Mouse (Mus musculus) olfactory bulb, adult 2 months (tissue): ENCODE data around the gene Setd7. TPM values are rescaled to one million over a fixed set of nuclear protein-coding genes. Genes with fewer than 3 reads are reported as not detected.

ENCODE experiments used
- H3K27ac ChIP-seq: fragments of 200-500 bp; 2 replicates; pipeline ENCODE4 v1.5.1; 2012; ENCODE audit warnings: low read depth, low read length; ENCODE audit not compliant: insufficient read depth
- H3K4me1 ChIP-seq: fragments of 200-500 bp; 2 replicates; pipeline ENCODE4 v1.6.1; 2012; ENCODE audit warnings: low read length; ENCODE audit not compliant: control insufficient read depth, insufficient read depth
- H3K4me3 ChIP-seq: fragments of 200-500 bp; 2 replicates; pipeline ENCODE4 v1.5.1; 2012; ENCODE audit warnings: mild to moderate bottlenecking, low read depth, low read length, moderate library complexity; ENCODE audit not compliant: insufficient read depth
- CTCF ChIP-seq: fragments of 200-500 bp; IDR thresholded peaks from 2 replicates; pipeline ENCODE4 v1.5.1; 2012; ENCODE audit warnings: low read depth, mild to moderate bottlenecking, low read length, moderate library complexity; ENCODE audit not compliant: insufficient read depth
- POLR2A ChIP-seq: fragments of 200-500 bp; IDR thresholded peaks from 2 replicates; pipeline ENCODE4 v1.6.1; 2012; ENCODE audit warnings: mild to moderate bottlenecking, low read depth, low read length, moderate library complexity; ENCODE audit not compliant: insufficient read depth
- whole genome bisulfite sequencing: fragments of 180-500 bp; shearing (Covaris S2); methylation state at CpG from one replicate; pipeline ENCODE4 v1.1.7; 2018; 5-methylcytosine and 5-hydroxymethylcytosine counted together
- polyA plus RNA-seq: library from polyadenylated mRNA; stranded (reverse); fragments of >200 nt; gene quantifications from 2 replicates; pipeline ENCODE4 v1.2.4, GENCODE M21; 2012; ENCODE audit warnings: low replicate concordance; ENCODE audit not compliant: missing spikeins, insufficient read depth, insufficient read length

Gene Setd7
- polyA plus RNA-seq, 1 experiment = not detected

GRCm38 (mm10) chr3:51505465-51505864 is 55.2 kb downstream of the Setd7 start:
- 55% methylated on average over 19 of the region's 19 CpGs for WGBS
- Histone ChIP-seq H3K4me3 (no peak overlapping the region), H3K27ac (peak overlapping the region; percentile 50; the same call in 1 of the 2 replicates), H3K4me1 (peaks cover 5% of the 10 kb centered on the region)
- TF ChIP-seq CTCF (no peak), POLR2A (no peak)

- peaks cover 5% of the 10 kb centered on the region for H3K4me1 ChIP-seq
- TF ChIP-seq CTCF (no peak), POLR2A (no peak)
- no peak overlapping the region for H3K4me3 ChIP-seq
- H3K27ac ChIP-seq = no peak overlapping the region
- WGBS = 58% methylated on average over 11 of the region's 11 CpGs
These were observed 56.2 kb downstream of the Setd7 start for GRCm38 (mm10) chr3:51504385-51504952.

- Histone ChIP-seq H3K27ac (no peak overlapping the region), H3K4me3 (no peak overlapping the region), H3K4me1 (no peaks in the 10 kb centered on the region; the same call in 1 of the 2 replicates)
- WGBS = 96% methylated on average over 4 of the region's 4 CpGs
- TF ChIP-seq POLR2A (no peak), CTCF (no peak)
These were observed 60.8 kb downstream of the Setd7 start for GRCm38 (mm10) chr3:51499876-51500275.

- WGBS = 75% methylated on average over 5 of the region's 5 CpGs
- no peaks in the 10 kb centered on the region for H3K4me1 ChIP-seq
- TF ChIP-seq POLR2A (no peak), CTCF (no peak)
- H3K4me3 ChIP-seq = no peak overlapping the region
- no peak overlapping the region for H3K27ac ChIP-seq
These were observed 62.0 kb downstream of the Setd7 start for GRCm38 (mm10) chr3:51498659-51499058.

GRCm38 (mm10) chr3:51497978-51498377 is 62.7 kb downstream of the Setd7 start:
- WGBS = 100% methylated on average over 1 of the region's 1 CpGs
- Histone ChIP-seq H3K4me1 (peaks cover 3% of the 10 kb centered on the region; the same call in 1 of the 2 replicates), H3K4me3 (no peak overlapping the region), H3K27ac (no peak overlapping the region)
- TF ChIP-seq CTCF (no peak), POLR2A (no peak)

- no peak for TF ChIP-seq POLR2A
- no peak for TF ChIP-seq CTCF
- Histone ChIP-seq H3K27ac (no peak overlapping the region), H3K4me3 (no peak overlapping the region), H3K4me1 (peaks cover 5% of the 10 kb centered on the region; the same call in 1 of the 2 replicates)
- WGBS = 94% methylated on average over 9 of the region's 9 CpGs
These were observed 65.0 kb downstream of the Setd7 start for GRCm38 (mm10) chr3:51495646-51496045.

GRCm38 (mm10) chr3:51494466-51494865 is 66.2 kb downstream of the Setd7 start:
- WGBS = 67% methylated on average over 2 of the region's 2 CpGs
- no peak for TF ChIP-seq POLR2A
- TF ChIP-seq CTCF = no peak

GRCm38 (mm10) chr3:51493272-51493838 is 67.3 kb downstream of the Setd7 start:
- 80% methylated on average over 13 of the region's 13 CpGs for WGBS
- Histone ChIP-seq H3K4me1 (peaks cover 5% of the 10 kb centered on the region; the same call in 1 of the 2 replicates), H3K27ac (no peak overlapping the region), H3K4me3 (no peak overlapping the region)
- TF ChIP-seq CTCF (no peak), POLR2A (no peak)

More at GRCm38 (mm10) chr3:51494466-51494865, 66.2 kb downstream of the Setd7 start:
- peaks cover 5% of the 10 kb centered on the region; the same call in 1 of the 2 replicates for H3K4me1 ChIP-seq
- H3K4me3 ChIP-seq = no peak overlapping the region
- no peak overlapping the region for H3K27ac ChIP-seq

GRCm38 (mm10) chr3:51490088-51490753 is 70.5 kb downstream of the Setd7 start:
- peaks cover 10% of the 10 kb centered on the region; the same call in 1 of the 2 replicates for H3K4me1 ChIP-seq
- TF ChIP-seq POLR2A = no peak
- no peak for TF ChIP-seq CTCF
- H3K27ac ChIP-seq = peak overlapping the region; percentile 73; the same call in 1 of the 2 replicates
- no peak overlapping the region for H3K4me3 ChIP-seq
- 64% methylated on average over 7 of the region's 7 CpGs for WGBS
